Mouse (Mus musculus) testis, postnatal 10 days (tissue): ENCODE measurements around the gene Ugt1a7c.

Experiments
- DNase-seq: peaks from one replicate; pipeline ENCODE4 v3.0.0; 2021; ENCODE audit warnings: low spot score

The Ugt1a7c gene

DNA sequence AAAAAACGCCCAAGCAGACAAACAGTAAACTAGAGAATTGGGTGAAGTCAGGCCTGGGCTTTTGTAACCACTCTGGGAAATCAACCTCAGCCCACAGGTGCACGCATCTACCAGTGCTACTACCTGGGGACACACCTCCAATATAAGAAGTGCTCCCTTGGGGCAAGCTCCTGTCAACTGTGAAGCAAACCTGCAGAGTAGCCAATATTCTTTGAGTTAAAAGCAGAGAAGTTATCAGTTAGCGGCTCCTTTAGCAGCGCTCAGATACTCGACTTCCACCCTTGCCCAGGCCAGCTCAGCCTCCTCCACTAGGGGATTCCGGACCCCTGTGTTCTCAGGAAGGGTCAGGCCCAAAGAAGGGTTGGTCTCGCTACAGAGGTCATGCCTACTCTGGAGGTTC, 166.8 kb downstream of the Ugt1a7c start:
- DNase-seq = no peak

DNA sequence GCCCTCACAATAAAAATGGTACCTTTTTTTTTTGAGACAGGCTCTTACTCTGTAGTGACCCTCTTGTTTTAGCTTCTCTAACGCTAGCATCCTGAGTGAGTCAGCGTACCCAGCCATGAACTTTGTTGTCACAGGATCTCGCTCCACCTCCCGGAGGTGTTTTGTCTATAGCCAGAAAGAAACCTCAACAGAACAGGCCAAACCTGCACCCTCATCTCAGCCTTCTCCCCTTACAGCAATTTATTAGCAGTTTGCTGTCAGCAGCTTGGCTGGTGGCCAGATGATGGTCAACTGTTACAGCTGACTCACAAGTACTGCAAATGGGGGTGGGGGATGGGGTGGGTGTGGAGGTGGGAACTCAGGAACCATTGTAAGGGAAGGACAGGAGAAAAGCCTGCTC, 167.4 kb downstream of the Ugt1a7c start:
- DNase-seq = peak; percentile 85

DNA sequence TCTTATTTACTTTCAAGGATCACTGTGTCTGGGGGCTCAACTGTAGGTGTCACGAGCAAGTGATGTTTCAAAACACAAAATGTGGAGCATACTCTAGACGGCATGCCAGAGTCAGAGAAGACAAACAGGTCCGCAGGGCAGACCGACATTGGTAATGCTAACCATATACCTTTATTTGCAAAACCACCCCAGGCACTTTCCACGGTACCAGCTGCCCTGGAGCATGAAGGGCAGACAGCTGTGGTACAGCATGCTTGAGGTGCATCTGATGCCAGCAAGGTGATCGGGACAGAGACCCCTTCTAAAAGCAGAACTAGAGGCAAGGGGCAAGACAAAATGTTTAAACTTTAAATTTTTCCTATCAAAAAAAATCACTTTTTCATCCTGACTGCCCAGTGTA, 168.1 kb downstream of the Ugt1a7c start:
- DNase-seq = no peak

DNA sequence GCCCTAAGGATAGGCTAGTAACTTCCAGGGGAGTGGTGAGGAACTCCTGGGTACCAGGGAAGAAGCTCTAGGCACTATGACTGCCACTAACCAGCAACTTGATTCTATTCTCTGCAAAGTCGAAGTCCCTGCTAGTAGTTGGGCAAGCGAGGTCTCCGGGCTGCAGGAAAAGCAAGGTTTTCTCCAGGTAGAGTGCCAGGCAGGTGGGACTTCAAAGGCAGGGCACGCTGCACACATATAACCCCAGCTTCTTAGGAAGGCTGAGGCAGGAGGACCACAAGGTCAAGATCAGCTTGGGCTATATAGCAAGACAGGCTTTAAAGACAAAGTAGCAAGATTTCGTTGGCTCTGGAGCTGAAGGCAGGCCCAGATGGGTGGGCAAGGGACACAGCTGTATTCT, 168.9 kb downstream of the Ugt1a7c start:
- no peak for DNase-seq

DNA sequence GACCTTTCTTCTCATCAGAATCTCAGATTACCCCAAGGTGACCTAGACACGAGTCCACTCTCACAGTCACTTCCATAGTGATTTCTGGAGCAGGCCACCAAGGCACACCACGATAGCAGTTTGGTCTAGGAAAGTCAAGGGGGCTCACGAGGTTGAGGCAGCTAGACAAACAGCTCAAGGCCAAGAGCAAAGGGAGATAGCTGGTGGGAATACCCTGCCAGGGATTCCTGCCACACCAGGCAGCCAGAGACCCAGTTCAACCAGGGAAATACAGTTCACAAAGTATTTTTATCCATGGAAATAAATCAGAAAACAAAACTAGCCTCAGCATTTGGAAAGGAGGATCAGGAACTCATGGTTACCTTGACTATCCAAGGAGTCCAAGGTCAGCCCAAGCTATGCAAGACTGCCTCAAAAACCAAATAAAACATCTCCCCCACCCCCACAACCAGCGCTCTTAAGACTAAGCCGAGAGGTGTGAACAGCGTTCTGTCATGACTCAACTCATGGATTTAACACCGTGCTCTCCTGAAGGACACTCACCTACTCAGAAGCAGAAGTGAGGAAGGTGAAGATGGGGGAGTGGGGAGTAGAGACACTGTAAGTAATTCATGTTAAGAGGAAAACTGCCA, 169.5 kb downstream of the Ugt1a7c start:
- DNase-seq = no peak

DNA sequence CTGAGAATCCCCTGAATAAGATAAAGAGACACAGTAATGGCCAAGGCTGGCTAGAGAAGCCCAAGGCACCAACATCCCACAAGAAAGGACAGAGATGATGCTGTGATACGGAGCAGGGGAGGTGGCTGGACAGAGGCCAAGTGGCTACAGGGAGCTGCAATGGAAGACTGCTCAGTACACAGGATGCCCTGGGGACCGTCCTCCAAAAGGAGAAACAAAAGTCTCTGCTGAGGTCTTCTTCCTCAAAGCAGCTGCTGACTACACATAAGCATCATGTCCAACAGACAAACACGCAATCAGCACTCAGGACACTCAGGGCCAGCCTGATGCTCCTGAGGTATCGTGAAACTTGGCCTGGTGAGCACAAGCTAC, 170.0 kb downstream of the Ugt1a7c start:
- peak; percentile 87 for DNase-seq

DNA sequence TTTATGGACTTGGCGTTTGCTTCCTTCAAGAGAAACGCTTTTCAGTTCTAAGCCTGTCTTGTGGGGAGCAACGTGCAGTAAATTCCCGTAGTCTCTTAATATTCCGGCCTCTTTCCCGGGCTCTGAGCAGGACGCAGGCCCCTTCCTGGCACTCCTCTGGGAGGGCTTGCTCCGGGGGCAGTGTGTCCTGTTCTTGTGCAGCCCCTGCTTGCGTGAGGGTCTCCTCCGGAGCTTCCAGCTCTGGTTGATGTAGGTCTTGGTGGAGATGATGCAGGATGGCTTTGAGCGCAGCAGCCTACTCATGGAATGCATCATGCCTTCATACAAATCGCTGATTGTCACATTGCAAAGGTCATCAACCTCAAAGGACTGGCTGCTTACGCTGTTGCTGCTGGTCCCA, 171.3 kb downstream of the Ugt1a7c start:
- no peak for DNase-seq

DNA sequence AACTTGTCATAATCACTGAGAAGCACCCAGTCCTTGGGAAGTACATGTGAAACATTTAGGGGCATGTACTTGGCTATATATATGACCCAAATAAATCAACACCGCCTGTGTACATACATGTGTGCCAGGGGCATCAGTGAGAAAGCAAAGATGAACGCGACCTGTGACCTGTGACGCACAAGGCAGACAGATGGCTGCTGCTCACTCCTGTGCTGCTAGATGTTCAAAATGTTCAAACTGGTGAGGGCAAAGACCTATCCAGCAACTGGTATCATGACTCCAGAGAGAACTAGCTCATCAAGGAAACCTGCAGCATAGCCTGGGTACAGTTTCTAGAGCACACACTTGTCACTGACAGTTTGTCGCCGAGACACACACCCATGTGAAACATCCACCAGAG, 172.6 kb downstream of the Ugt1a7c start:
- no peak for DNase-seq

DNA sequence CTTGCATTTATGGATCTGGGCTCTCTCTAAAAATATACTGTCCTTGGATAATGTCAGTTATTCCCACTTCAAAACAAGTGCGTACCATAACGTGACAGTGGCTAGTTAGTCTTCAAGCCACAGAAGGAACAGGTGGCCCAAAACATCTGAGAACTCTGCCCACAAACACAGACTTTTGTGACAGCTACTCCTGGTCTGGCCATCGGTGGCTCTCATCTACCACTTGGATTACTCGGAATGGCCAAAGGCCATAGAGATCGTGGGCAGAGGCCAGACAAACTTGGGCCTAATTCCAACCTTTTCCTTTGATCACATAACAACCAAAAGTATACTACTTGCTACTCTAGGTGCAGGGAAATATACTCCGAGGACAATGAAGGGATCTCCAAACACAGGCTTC, 173.2 kb downstream of the Ugt1a7c start:
- peak; percentile 59 for DNase-seq
